21 mouse cellular contexts compared by ENCODE assay signal in the genomic region with DNA sequence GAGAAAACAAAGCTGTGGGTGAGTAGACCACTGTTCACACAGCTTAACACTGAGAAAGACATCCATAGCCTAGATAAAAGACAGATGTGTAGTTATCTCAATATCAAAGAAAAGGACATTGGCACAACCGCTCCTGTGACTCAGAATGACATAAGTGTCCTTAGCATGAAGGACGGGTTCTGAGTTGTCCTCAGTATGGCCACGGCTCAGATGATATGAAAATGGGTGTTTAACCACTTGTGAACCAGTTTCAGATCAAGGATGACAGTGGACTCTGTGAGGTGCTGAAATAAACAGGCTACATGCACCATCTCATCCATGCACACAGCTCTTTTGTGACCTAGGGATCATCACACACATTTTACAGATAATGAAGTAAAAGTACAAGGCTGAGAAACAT. TPM values are rescaled to one million over a fixed set of nuclear protein-coding genes. Genes with fewer than 3 reads are reported as not detected.
"Had no signal": no experiment of that assay in that cellular context is flagged by ENCODE, and none has a peak within 500 bp of the region (broad histone marks: within the 10 kb centered on the region; RNA-seq: fewer than 3 reads in every experiment).

No protein-coding gene starts in this region.

- H3K9ac ChIP-seq: kidney, embryonic 15.5 days; limb, embryonic 12.5 days; limb, embryonic 15.5 days; liver, embryonic 14.5 days; liver, postnatal 0 days; lung, embryonic 14.5 days; neural tube, embryonic 12.5 days; neural tube, embryonic 15.5 days; stomach, embryonic 15.5 days had no signal

- H3K4me2 ChIP-seq: kidney, embryonic 15.5 days; limb, embryonic 12.5 days; limb, embryonic 15.5 days; liver, embryonic 11.5 days; lung, embryonic 14.5 days; neural tube, embryonic 12.5 days; neural tube, embryonic 15.5 days; stomach, embryonic 15.5 days had no signal

- H3K27me3 ChIP-seq: kidney, embryonic 15.5 days; limb, embryonic 12.5 days; limb, embryonic 15.5 days; neural tube, embryonic 12.5 days; neural tube, embryonic 15.5 days; stomach, embryonic 15.5 days had no signal

- H3K36me3 ChIP-seq: kidney, embryonic 15.5 days; limb, embryonic 12.5 days; limb, embryonic 15.5 days; neural tube, embryonic 12.5 days; neural tube, embryonic 15.5 days; stomach, embryonic 15.5 days had no signal

- H3K4me1 ChIP-seq: kidney, embryonic 15.5 days; limb, embryonic 12.5 days; limb, embryonic 15.5 days; neural tube, embryonic 12.5 days; neural tube, embryonic 15.5 days; stomach, embryonic 15.5 days had no signal

- H3K4me3 ChIP-seq: kidney, embryonic 15.5 days; limb, embryonic 12.5 days; limb, embryonic 15.5 days; neural tube, embryonic 12.5 days; neural tube, embryonic 15.5 days; stomach, embryonic 15.5 days had no signal

- DNase-seq: kidney, postnatal 10 days; kidney, postnatal 36 days; left cerebral cortex, postnatal 4 days; liver, postnatal 0 days; lung, embryonic 14.5 days; midbrain, embryonic 14.5 days; right cerebral cortex, adult 18-20 months; right cerebral cortex, postnatal 14 days; spleen, adult 18-20 months; thymus, postnatal 25 days had no signal

- H3K9me3 ChIP-seq: kidney, embryonic 15.5 days; limb, embryonic 12.5 days; limb, embryonic 15.5 days; neural tube, embryonic 12.5 days; neural tube, embryonic 15.5 days; stomach, embryonic 15.5 days had no signal

- ATAC-seq: liver, postnatal 0 days; lung, postnatal 0 days had no signal

- H3K27ac ChIP-seq: kidney, embryonic 15.5 days; limb, embryonic 12.5 days; limb, embryonic 15.5 days; liver, embryonic 14.5 days; macrophage; neural tube, embryonic 12.5 days; neural tube, embryonic 15.5 days; stomach, embryonic 15.5 days had no signal

RNA-seq across cellular contexts. Expression of gene Arnt2, which starts 22.1 kb away (rescaled TPM):
- total RNA-seq: megakaryocyte, adult 5-6 weeks had no signal
- polyA plus RNA-seq: liver, postnatal 0 days had no signal
